Mouse (Mus musculus): ENCODE data around the gene C5ar1.
"Not testable (repeated sequence)": the region's sequence is repeated elsewhere in the genome, so short reads cannot be mapped to it uniquely, and the experiment has no call there.

C5ar1 gene

DNA sequence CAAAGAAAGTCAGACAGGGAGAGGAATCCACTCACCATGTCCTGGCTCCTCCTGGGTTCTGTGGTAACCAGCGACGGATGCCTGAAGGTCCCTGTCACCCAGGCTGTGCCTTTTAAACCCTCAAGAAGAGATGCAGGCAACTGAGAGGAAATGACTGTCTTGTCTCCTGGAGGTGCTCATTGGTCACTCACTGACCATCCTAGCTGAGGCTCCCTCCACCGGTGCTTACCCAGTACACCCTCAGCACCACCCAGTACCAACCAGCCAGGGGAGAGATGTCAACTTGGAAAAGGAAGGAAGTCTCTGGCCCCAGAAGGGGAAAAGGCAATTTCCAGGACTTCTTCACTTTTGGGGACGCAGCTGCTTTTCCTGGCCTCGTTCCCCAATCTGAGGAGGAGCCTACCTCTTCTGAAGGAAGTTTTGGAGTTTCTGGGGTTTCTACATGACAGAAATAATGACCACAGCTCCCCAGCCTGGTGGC lies at the start of gene C5ar1:
TSS of gene C5ar1 (minus strand) at position 431 of the 481 bp plus-strand sequence.
- DNase-seq = no peak

- no peak for DNase-seq
These were observed 49.4 kb upstream of the C5ar1 start for GRCm38 (mm10) chr7:16308555-16309317.

- not testable (repeated sequence) for DNase-seq
These were observed 48.8 kb upstream of the C5ar1 start, which contains the start of gene Bbc3 for GRCm38 (mm10) chr7:16308093-16308492. TSS of gene Bbc3 (plus strand) at chr7:16308393.

DNA sequence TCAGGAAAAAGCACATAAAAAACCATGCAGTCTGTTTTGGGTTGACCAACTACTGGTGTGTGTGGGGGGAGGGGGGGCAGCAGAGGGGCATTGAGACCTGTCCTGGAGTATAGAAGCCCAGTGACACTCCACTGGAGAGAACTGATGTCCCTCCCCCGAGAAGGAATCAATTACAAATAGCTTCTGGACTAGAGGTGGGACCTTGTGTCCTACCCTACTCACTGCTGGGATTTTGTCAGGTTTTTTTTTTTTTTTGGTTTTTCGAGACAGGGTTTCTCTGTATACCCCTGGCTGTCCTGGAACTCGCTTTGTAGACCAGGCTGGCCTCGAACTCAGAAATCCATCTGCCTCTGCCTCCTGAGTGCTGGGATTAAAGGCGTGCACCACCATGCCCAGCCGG lies 47.8 kb upstream of the C5ar1 start:
- DNase-seq = not testable (repeated sequence)

- DNase-seq = peak; percentile 92
These were observed 40.2 kb upstream of the C5ar1 start for GRCm38 (mm10) chr7:16299419-16300035.

- no peak for DNase-seq
These were observed 39.6 kb upstream of the C5ar1 start for GRCm38 (mm10) chr7:16298927-16299326.

DNA sequence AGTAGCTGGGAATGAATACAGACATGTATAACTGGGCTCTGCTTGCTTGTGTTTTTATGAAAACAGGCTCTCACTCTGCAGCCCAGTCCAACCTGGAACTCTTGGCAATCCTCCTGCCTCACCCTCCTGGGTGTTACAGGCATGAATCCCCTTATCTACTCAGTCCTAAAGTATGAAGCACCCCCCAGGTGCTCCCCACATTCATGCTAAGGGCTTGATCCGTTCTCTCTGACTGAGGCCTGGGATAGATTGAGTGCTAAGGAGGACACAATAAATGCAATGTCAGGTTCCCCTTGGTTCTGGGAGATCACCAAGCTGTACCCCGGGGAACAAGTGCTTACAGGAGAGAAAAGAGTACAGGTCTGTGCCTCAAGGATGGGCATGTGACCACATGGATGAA lies 38.3 kb upstream of the C5ar1 start:
- no peak for DNase-seq

DNA sequence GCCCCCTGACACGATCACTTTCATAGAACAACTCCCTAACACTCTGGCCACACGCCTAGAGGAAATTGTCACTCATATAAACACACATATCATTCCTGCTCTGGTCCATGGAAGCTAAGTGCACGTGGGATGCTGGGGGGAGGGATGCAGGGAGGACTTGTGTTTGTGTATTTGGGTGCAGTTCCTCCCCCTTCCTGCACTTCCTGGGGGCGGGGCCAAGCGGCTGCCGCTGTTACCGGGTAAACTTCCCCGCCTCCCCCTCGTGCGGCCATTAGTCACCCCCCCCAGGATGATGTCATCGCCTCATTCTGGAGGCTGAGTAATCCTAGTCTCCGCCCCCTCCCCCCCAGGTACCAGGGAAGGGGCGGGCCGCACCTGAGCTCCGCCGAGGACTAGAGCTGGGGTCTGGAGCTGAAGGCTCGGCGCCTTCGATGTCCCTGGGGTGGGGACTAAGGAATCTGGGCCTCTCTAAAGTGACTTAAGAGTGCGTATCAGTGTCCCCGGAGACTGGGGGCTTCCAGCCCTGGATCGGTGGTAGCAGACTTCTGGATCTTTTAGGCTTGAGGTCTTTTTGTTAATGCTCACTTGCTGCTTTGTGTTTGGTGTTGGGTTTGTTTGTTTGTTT lies 37.5 kb upstream of the C5ar1 start:
- DNase-seq = peak; percentile 92

DNA sequence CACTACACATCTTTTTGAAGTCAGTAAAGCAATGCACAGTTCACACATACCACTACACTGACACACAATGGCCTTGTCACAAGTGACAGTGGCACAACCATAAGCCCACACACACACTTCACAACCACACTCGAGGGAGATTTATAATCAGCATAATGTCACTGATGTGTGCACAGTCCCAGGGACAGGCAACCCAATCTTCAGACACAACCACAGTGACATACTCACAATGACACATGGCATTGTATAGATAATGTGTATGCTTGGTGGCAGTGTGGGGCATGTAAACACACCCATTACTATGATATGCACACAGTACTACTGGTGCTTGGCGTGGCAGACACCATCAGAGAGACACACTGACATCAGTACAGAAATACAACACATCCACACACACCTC lies 36.8 kb upstream of the C5ar1 start:
- no peak for DNase-seq

- peak; percentile 87 for DNase-seq
These were observed 36.1 kb upstream of the C5ar1 start for GRCm38 (mm10) chr7:16295321-16295900.

- DNase-seq = peak; percentile 95
These were observed 35.5 kb upstream of the C5ar1 start for GRCm38 (mm10) chr7:16294837-16295236.

DNA sequence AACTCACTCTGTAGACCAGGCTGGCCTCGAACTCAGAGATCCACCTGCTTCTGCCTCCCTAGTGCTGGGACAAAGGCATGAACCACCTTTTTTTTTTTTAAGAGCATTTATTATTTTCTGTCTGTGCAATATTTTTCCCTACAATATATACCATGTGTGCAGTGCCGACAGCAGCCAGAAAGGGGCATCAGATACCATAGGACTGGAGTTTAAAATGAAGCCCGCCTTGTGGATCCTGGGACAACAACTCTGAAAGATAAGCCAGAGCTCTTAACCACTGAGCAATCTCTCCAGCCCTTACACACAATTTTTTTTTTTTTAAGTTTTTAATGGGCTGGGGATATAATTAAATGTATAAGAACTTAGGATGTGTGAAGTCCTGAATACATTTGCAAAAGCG lies 35.0 kb upstream of the C5ar1 start:
- peak; percentile 74 for DNase-seq

DNA sequence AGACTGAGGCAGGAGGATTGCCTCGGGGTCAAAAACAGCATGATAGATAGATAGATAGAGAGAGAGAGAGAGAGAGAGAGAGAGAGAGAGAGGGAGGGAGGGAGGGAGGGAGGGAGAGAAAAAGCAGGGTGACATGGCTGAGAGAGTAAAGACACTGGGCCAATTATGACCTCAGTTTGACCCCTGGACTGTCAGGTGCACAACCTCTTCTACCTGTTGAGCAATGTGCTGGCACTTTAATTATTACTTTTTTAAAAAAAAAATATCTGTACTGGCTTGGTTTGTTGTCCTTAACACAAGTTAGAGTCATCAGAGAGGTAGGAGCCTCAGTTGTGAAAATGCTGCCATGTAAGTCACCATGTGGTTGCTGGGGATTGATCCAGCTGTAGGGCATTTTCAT lies 28.5 kb upstream of the C5ar1 start:
- DNase-seq = no peak

GRCm38 (mm10) chr7:16287016-16287415 lies 27.7 kb upstream of the C5ar1 start:
- DNase-seq = no peak

DNA sequence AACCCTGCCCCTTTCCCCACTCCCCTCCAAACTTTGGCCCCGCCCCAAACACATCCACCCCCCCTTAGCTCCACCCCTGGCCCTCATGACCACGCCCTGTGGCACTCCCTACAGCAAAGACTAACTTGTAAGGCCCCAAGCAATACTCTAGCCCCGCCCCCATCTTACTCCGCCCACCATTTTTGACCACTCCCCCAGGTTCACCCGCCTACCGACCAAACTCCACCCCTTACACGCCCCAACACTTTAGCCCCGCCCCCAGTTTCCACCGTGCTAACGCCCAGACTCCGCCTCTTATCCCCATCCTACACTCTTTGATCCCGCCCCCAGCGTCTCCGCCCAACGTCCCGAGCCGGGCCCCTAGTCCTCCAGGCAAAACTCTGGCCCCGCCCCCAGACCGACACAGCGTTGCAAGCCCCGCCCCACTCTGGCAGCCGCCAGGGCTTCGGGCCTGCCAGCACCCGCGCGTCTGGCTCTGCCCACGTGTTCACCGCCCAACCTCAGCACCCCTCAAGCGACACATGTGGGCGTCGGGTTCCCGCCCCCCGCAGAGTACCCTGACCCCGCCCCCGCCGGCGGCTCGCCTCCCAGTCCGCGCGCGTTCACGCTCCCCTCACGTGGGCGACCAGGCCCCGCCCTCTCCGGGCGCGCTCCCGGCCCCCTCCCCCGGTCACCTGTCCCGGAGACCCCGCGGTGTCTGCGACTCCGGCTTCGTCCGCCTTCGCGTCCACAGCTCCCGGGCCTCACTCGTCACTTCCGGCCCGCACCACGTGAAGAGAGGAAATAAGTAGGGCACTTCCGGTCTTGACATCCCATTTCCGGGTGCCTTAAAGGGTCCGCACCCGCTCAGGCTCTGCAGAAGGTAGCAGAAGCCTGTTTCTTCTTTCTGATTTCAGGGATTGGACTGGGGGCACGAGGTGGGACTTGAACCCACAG lies 27.0 kb upstream of the C5ar1 start, which contains the start of gene Ccdc9:
TSS of gene Ccdc9 (minus strand) at position 770 of the 936 bp plus-strand sequence.
- DNase-seq = peak; percentile 100

DNA sequence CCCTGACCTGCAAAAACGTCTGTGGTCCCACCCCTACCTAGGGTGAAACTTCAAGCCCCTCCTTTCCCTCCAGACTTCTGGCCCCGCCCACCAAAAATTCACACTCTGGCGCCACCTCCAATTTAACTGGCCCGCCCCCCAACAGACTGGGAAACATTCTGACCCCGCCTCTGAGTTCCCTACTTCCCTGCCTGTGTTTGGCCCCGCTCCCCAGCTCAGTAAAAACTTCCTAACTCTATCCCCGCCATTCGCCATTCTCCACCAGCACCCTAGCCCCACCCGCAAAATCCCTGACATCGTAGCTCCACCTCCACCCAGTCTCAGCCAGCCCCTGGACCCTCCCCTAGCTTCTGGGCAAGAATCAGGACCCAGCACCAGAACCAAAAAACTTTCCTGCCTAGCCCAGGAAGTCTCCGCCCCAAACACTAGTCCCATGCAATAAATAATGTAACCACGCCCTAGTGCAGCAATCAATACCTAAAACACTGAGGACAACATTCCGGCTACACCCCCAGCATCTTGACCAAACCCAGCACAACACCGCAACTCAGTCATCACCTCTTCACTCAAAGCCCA lies 26.2 kb upstream of the C5ar1 start:
- DNase-seq = peak; percentile 70

GRCm38 (mm10) chr7:16284904-16285303 lies 25.6 kb upstream of the C5ar1 start:
- no peak for DNase-seq

GRCm38 (mm10) chr7:16284001-16284400 lies 24.7 kb upstream of the C5ar1 start:
- no peak for DNase-seq

GRCm38 (mm10) chr7:16282334-16282733 lies 23.0 kb upstream of the C5ar1 start:
- DNase-seq = no peak

DNA sequence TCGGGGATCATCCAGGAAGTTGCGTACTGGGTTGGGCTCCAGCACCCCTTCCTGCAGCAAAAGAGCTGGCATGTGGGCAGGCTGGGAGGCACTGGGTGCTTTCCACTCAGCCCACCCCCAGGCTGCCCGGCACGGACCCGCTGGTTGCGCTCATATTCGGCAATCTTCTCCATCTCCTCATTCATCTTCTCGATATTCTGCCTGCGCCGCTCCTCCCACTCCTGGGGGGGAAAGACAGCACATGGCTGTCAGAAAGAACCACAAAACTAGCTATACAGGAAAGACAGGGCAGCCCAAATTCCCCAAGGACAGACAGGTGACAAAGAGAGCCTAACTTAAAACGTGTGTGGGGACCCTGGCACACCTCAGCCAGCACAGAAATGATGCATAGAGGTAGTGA lies 21.4 kb upstream of the C5ar1 start:
- no peak for DNase-seq

Data from embryo, embryonic 11 days (tissue).